Mouse (Mus musculus): ENCODE data around the gene Ldhb. TPM values are rescaled to one million over a fixed set of nuclear protein-coding genes. Genes with fewer than 3 reads are reported as not detected.

Gene Ldhb
- polyA plus RNA-seq, 1 experiment from 2014 or later = 578 TPM

DNA sequence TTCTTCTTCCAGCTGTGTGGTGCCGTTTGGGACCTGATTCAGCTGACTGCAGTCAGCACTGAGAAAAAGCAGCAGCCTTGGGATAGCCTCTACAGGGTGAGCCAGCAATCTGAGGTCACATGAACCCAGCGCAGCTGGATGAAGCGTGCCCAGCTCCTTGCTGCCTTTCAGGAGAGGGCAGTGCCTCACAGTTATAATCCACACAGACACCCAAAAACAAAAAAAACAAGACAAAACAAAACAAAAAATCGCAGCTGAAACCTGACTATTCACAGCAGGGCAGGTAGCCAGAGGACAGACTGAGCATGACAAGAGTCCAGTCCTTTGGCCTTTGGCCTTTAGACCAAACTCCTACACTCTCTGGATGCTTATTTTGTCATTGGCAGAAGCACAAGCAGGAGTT is 35.0 kb downstream of the Ldhb start, which contains the start of gene Gys2:
Gys2 (minus strand) TSS at position 309 of the 403 bp plus-strand sequence.
- H3K9me3 ChIP-seq (ENCODE audit: control insufficient read depth, low read length) = no peaks in the 10 kb centered on the region
- no peaks in the 10 kb centered on the region for H3K4me1 ChIP-seq (ENCODE audit: control insufficient read depth, insufficient read depth, low read length)
- 56% methylated on average over 4 of the region's 4 CpGs for WGBS
- no peak for ATAC-seq (ENCODE audit: low FRiP score, low TSS enrichment)
- H3K4me2 ChIP-seq (replicated peaks; ENCODE audit: low read depth, low read length) = no peak within 1 kb of the TSS
- no peak within 1 kb of the TSS for H3K9ac ChIP-seq (ENCODE audit: low read depth, low read length)
- no peaks in the 10 kb centered on the region for H3K27me3 ChIP-seq (ENCODE audit: control insufficient read depth, insufficient read depth, low read length)
- H3K36me3 ChIP-seq (ENCODE audit: control insufficient read depth, insufficient read depth, low read length) = no peaks in the 10 kb centered on the region
- no peak within 1 kb of the TSS for H3K4me3 ChIP-seq (ENCODE audit: low read length)
- H3K27ac ChIP-seq (ENCODE audit: low read depth, low read length) = no peak within 1 kb of the TSS

DNA sequence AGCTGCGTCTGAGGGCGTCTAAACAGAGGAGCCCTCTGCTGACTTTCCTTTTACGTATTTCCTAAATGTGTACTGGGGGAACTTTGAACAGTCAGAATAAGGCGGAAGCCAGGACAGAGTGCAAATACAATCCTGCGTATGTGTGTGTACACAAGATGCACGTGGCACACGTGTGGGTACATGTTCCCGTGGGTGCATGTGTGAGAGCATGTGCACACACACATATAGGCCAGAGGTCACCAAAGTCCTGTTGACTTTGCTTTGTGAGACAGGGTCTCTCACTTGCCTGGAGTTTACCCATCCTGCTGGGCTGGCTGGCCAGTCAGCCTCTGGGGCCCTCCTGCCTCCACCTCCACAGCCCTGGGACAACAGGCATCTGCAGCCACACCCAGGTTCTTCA is 36.6 kb downstream of the Ldhb start:
- Histone ChIP-seq H3K36me3 (ENCODE audit: control insufficient read depth, insufficient read depth, low read length) (no peaks in the 10 kb centered on the region), H3K27me3 (ENCODE audit: control insufficient read depth, insufficient read depth, low read length) (no peaks in the 10 kb centered on the region), H3K4me2 (replicated peaks; ENCODE audit: low read depth, low read length) (no peak overlapping the region), H3K9ac (ENCODE audit: low read depth, low read length) (no peak overlapping the region), H3K4me3 (ENCODE audit: low read length) (no peak overlapping the region), H3K27ac (ENCODE audit: low read depth, low read length) (no peak overlapping the region), H3K4me1 (ENCODE audit: control insufficient read depth, insufficient read depth, low read length) (no peaks in the 10 kb centered on the region), H3K9me3 (ENCODE audit: control insufficient read depth, low read length) (no peaks in the 10 kb centered on the region)
- 84% methylated on average over 8 of the region's 8 CpGs for WGBS
- no peak for ATAC-seq (ENCODE audit: low FRiP score, low TSS enrichment)

DNA sequence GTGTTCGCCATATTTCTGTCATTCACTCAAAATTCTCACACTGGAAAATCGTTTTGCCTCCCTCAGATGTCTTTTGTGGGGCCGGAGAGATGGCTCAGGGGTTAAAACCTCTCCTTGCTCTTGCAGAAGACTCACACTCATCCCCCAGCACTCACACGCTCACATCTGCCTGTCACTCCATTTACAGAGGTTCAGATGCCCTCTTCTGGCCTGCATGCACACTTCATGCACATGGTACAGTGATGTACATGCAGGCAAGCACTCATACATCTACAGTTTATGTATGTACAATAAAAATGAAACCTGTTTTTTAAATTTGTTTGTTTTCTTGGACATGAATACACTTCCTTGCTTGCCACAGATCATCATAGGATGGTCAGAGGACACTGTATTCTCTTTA is 38.2 kb downstream of the Ldhb start:
- H3K4me1 ChIP-seq (ENCODE audit: control insufficient read depth, insufficient read depth, low read length) = no peaks in the 10 kb centered on the region
- ATAC-seq (ENCODE audit: low FRiP score, low TSS enrichment) = no peak
- no peak overlapping the region for H3K4me2 ChIP-seq (replicated peaks; ENCODE audit: low read depth, low read length)
- H3K4me3 ChIP-seq (ENCODE audit: low read length) = no peak overlapping the region
- WGBS = 57% methylated on average over 4 of the region's 4 CpGs
- H3K36me3 ChIP-seq (ENCODE audit: control insufficient read depth, insufficient read depth, low read length) = no peaks in the 10 kb centered on the region
- no peak overlapping the region for H3K27ac ChIP-seq (ENCODE audit: low read depth, low read length)
- no peaks in the 10 kb centered on the region for H3K27me3 ChIP-seq (ENCODE audit: control insufficient read depth, insufficient read depth, low read length)
- H3K9ac ChIP-seq (ENCODE audit: low read depth, low read length) = no peak overlapping the region
- H3K9me3 ChIP-seq (ENCODE audit: control insufficient read depth, low read length) = no peaks in the 10 kb centered on the region

DNA sequence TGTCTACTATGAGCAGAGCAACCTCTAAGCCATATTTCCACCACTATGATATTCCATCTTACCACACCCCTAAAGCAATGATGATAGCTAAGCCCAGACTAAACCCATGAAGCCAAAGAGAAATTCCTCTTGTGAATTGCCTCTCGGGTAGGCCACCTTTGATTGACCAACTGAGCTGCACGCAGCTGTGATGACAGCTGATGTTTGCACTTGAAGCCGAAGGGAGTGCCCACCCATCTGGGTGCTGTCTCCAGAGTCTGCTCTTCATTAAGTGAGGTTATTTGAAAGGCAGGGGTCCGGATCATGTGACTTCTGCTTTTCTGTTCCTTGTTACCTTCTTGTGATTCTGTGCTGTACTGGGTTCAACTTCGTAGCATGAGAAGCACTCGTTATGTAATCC is 45.6 kb downstream of the Ldhb start:
- 83% methylated on average over 6 of the region's 6 CpGs for WGBS
- H3K4me3 ChIP-seq (ENCODE audit: low read length) = no peak overlapping the region
- H3K9me3 ChIP-seq (ENCODE audit: control insufficient read depth, low read length) = no peaks in the 10 kb centered on the region
- H3K4me2 ChIP-seq (replicated peaks; ENCODE audit: low read depth, low read length) = no peak overlapping the region
- H3K36me3 ChIP-seq (ENCODE audit: control insufficient read depth, insufficient read depth, low read length) = no peaks in the 10 kb centered on the region
- no peak for ATAC-seq (ENCODE audit: low FRiP score, low TSS enrichment)
- H3K27ac ChIP-seq (ENCODE audit: low read depth, low read length) = no peak overlapping the region
- H3K9ac ChIP-seq (ENCODE audit: low read depth, low read length) = no peak overlapping the region
- H3K4me1 ChIP-seq (ENCODE audit: control insufficient read depth, insufficient read depth, low read length) = no peaks in the 10 kb centered on the region
- no peaks in the 10 kb centered on the region for H3K27me3 ChIP-seq (ENCODE audit: control insufficient read depth, insufficient read depth, low read length)

DNA sequence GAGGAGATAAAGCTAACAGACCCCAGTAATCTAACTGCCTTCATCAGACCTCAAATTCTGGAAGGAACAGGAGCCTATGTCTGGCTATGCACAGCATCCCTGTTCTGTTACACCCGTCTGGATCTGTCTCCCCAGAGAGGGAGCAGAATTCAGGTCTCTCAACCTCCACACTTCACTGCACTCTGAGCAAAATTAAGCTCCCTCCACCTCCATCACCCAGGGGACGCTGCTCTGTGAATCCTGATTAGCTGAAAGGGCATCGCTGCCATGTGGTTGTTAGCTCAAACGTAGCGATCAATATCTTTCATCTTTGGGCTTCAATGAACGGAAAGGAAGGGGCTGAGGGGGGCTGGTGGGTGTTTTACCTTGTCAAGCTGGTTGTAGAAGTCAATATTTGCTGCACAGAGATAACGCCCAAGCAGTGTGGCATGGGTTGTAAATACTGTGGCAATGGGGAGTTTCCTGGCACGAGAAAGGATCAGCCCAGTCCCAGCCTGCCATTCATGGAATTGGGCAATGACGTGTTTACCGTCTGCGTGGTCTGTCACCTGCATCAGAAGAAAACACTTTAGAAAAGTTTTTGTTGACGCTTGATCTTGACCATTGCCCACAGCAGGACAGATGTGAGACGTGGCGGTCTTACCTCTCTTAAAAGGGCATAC is 48.6 kb downstream of the Ldhb start:
- WGBS = 75% methylated on average over 14 of the region's 14 CpGs
- Histone ChIP-seq H3K27me3 (ENCODE audit: control insufficient read depth, insufficient read depth, low read length) (no peaks in the 10 kb centered on the region), H3K9ac (ENCODE audit: low read depth, low read length) (no peak overlapping the region), H3K4me1 (ENCODE audit: control insufficient read depth, insufficient read depth, low read length) (no peaks in the 10 kb centered on the region), H3K4me3 (ENCODE audit: low read length) (no peak overlapping the region), H3K9me3 (ENCODE audit: control insufficient read depth, low read length) (no peaks in the 10 kb centered on the region), H3K36me3 (ENCODE audit: control insufficient read depth, insufficient read depth, low read length) (no peaks in the 10 kb centered on the region), H3K27ac (ENCODE audit: low read depth, low read length) (no peak overlapping the region), H3K4me2 (replicated peaks; ENCODE audit: low read depth, low read length) (no peak overlapping the region)
- no peak for ATAC-seq (ENCODE audit: low FRiP score, low TSS enrichment)

DNA sequence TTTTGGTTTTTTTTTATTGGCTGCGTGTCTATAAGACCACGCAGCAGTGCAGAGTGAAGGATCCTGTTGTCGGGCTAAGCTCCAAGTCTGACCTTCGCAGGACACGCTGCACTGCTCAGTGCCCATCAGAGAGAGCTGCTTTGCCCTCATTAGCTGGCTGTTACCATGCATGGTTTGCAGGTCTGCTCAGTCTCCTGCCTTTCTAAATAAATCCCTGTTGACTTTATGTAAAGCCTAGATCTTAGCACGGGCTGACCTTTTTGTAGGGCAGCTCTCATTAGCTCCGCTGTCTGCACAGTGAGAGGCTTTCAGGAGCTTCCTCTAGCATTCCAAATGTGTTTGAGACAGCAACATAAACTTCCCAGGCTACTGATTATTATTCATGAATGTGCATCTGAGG is 49.7 kb downstream of the Ldhb start:
- H3K4me3 ChIP-seq (ENCODE audit: low read length) = no peak overlapping the region
- WGBS = 70% methylated on average over 7 of the region's 7 CpGs
- no peaks in the 10 kb centered on the region for H3K9me3 ChIP-seq (ENCODE audit: control insufficient read depth, low read length)
- H3K27me3 ChIP-seq (ENCODE audit: control insufficient read depth, insufficient read depth, low read length) = no peaks in the 10 kb centered on the region
- no peak for ATAC-seq (ENCODE audit: low FRiP score, low TSS enrichment)
- H3K4me1 ChIP-seq (ENCODE audit: control insufficient read depth, insufficient read depth, low read length) = no peaks in the 10 kb centered on the region
- no peak overlapping the region for H3K4me2 ChIP-seq (replicated peaks; ENCODE audit: low read depth, low read length)
- H3K27ac ChIP-seq (ENCODE audit: low read depth, low read length) = no peak overlapping the region
- no peaks in the 10 kb centered on the region for H3K36me3 ChIP-seq (ENCODE audit: control insufficient read depth, insufficient read depth, low read length)
- H3K9ac ChIP-seq (ENCODE audit: low read depth, low read length) = no peak overlapping the region

DNA sequence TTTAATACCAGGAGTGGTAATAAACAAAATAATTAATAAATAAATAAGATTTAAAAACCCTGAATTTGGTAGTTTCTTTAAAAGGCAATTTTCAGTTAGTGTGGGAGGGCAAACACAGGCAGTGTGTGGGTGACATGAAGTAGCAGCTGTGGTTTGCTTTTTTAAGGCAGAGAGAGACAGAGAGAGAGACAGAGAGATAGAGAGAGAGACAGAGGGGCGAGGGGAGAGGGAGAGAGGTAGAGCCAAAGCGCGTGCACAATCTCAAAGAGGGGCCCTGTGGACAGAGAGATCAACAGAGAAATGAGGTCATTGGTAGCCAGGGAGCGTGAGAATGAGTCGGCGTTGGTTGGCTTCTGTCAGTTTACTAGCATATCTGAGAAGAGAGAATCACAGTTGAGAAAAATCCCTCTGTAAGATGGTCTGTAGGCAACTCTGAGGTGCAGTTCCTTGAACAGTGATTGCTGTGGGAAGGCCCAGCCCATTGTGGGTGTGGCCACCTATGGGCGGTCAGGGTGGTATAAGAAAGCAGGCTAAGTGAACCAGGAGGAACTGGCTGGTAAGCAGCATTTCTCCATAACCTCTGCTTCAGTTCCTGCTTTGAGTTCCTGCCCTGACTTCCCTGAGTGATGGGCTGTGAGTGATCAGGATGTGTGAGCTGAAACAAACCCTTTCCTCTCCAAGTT is 52.3 kb downstream of the Ldhb start:
- peak; percentile 62; the same call in 1 of the 2 replicates for ATAC-seq (ENCODE audit: low FRiP score, low TSS enrichment)
- no peak overlapping the region for H3K9ac ChIP-seq (ENCODE audit: low read depth, low read length)
- 78% methylated on average over 7 of the region's 7 CpGs for WGBS
- no peak overlapping the region for H3K27ac ChIP-seq (ENCODE audit: low read depth, low read length)
- H3K4me1 ChIP-seq (ENCODE audit: control insufficient read depth, insufficient read depth, low read length) = no peaks in the 10 kb centered on the region
- no peak overlapping the region for H3K4me2 ChIP-seq (replicated peaks; ENCODE audit: low read depth, low read length)
- H3K9me3 ChIP-seq (ENCODE audit: control insufficient read depth, low read length) = no peaks in the 10 kb centered on the region
- H3K36me3 ChIP-seq (ENCODE audit: control insufficient read depth, insufficient read depth, low read length) = no peaks in the 10 kb centered on the region
- no peaks in the 10 kb centered on the region for H3K27me3 ChIP-seq (ENCODE audit: control insufficient read depth, insufficient read depth, low read length)
- no peak overlapping the region for H3K4me3 ChIP-seq (ENCODE audit: low read length)

DNA sequence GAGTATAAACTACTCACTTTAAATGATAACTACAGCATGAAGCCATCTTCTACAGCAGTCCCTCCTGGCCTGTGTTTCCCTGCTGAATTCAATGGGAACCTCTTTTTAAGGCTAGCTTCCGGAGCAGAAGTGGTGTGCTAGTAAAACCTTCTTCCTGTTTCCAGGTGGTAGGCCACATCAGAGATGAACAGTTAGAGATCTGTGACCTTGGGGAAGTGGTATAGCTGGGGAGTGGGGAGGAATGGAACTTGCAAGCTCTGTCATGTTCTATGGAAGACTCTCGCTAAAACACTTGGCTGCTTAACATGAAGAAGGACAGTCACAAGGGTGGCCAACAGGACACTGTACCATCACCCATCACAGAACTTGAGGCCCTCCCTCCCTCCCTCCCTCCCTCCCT is 54.4 kb downstream of the Ldhb start:
- Histone ChIP-seq H3K4me3 (ENCODE audit: low read length) (no peak overlapping the region), H3K4me1 (ENCODE audit: control insufficient read depth, insufficient read depth, low read length) (no peaks in the 10 kb centered on the region), H3K9ac (ENCODE audit: low read depth, low read length) (no peak overlapping the region), H3K9me3 (ENCODE audit: control insufficient read depth, low read length) (no peaks in the 10 kb centered on the region), H3K36me3 (ENCODE audit: control insufficient read depth, insufficient read depth, low read length) (no peaks in the 10 kb centered on the region), H3K4me2 (replicated peaks; ENCODE audit: low read depth, low read length) (no peak overlapping the region), H3K27ac (ENCODE audit: low read depth, low read length) (no peak overlapping the region), H3K27me3 (ENCODE audit: control insufficient read depth, insufficient read depth, low read length) (no peaks in the 10 kb centered on the region)
- no peak for ATAC-seq (ENCODE audit: low FRiP score, low TSS enrichment)
- WGBS = 80% methylated on average over 2 of the region's 2 CpGs

DNA sequence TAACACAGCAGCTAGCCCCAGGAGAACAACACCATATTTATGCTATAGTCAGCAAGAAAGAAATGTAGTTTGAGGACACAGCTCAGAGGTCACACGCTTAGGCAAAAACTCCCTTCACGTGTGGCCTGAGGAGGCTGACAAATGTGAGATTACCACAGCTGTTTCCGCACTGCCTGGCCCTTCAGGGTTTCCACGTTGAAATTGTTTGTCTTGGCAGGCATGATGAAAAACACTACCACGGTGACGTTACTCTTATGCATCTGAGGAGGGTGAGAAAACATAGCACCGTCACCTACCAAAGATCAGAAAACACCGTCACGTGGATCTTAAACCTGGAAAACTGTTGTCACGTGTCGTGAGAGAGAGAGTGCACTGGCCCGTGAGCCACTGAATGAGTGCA is 56.4 kb downstream of the Ldhb start:
- Histone ChIP-seq H3K9me3 (ENCODE audit: control insufficient read depth, low read length) (no peaks in the 10 kb centered on the region), H3K4me3 (ENCODE audit: low read length) (no peak overlapping the region), H3K4me1 (ENCODE audit: control insufficient read depth, insufficient read depth, low read length) (no peaks in the 10 kb centered on the region), H3K9ac (ENCODE audit: low read depth, low read length) (no peak overlapping the region), H3K27me3 (ENCODE audit: control insufficient read depth, insufficient read depth, low read length) (no peaks in the 10 kb centered on the region), H3K4me2 (replicated peaks; ENCODE audit: low read depth, low read length) (no peak overlapping the region), H3K36me3 (ENCODE audit: control insufficient read depth, insufficient read depth, low read length) (no peaks in the 10 kb centered on the region), H3K27ac (ENCODE audit: low read depth, low read length) (no peak overlapping the region)
- ATAC-seq (ENCODE audit: low FRiP score, low TSS enrichment) = no peak
- WGBS = 66% methylated on average over 12 of the region's 12 CpGs

Measured in kidney, embryonic 14.5 days (tissue).